Mouse (Mus musculus) fibroblast of lung, adult 2 months (primary cell): Measurements from ENCODE around the gene Trim41.
"Not testable (repeated sequence)": the region's sequence is repeated elsewhere in the genome, so short reads cannot be mapped to it uniquely, and the experiment has no call there.

ENCODE experiments used
- DNase-seq: peaks from one replicate; pipeline ENCODE4 v3.0.0-alpha.2; 2011; ENCODE audit warnings: low read depth

Gene Trim41

GRCm38 (mm10) chr11:48816800-48817665, at the start of gene Trim41:
Trim41 (minus strand) TSS chr11:48817353.
- DNase-seq, result peak; percentile 95

GRCm38 (mm10) chr11:48866481-48866880, 49.3 kb upstream of the Trim41 start:
- DNase-seq, result no peak

GRCm38 (mm10) chr11:48863808-48864207, 46.7 kb upstream of the Trim41 start:
- no peak for DNase-seq

- DNase-seq, result no peak
These were observed 45.7 kb upstream of the Trim41 start for GRCm38 (mm10) chr11:48862784-48863319.

GRCm38 (mm10) chr11:48859014-48859413, 41.9 kb upstream of the Trim41 start:
- no peak for DNase-seq

- DNase-seq, result no peak
These were observed 36.5 kb upstream of the Trim41 start for GRCm38 (mm10) chr11:48853474-48854180.

GRCm38 (mm10) chr11:48852624-48853473, 35.7 kb upstream of the Trim41 start:
- no peak for DNase-seq

- no peak for DNase-seq
These were observed 35.0 kb upstream of the Trim41 start for GRCm38 (mm10) chr11:48852190-48852589.

GRCm38 (mm10) chr11:48851270-48851995, 34.3 kb upstream of the Trim41 start:
- DNase-seq, result no peak

GRCm38 (mm10) chr11:48850240-48850639, 33.1 kb upstream of the Trim41 start:
- DNase-seq, result no peak

GRCm38 (mm10) chr11:48846881-48847280, 29.7 kb upstream of the Trim41 start:
- no peak for DNase-seq

GRCm38 (mm10) chr11:48846362-48846761, 29.2 kb upstream of the Trim41 start:
- DNase-seq, result not testable (repeated sequence)

- no peak for DNase-seq
These were observed 28.2 kb upstream of the Trim41 start for GRCm38 (mm10) chr11:48845244-48845815.

GRCm38 (mm10) chr11:48844309-48844708, 27.2 kb upstream of the Trim41 start:
- DNase-seq, result no peak

GRCm38 (mm10) chr11:48843202-48843601, 26.0 kb upstream of the Trim41 start:
- no peak for DNase-seq

GRCm38 (mm10) chr11:48842378-48842792, 25.2 kb upstream of the Trim41 start:
- DNase-seq, result no peak

- DNase-seq, result no peak
These were observed 24.1 kb upstream of the Trim41 start for GRCm38 (mm10) chr11:48841213-48841612.

GRCm38 (mm10) chr11:48840805-48841204, 23.7 kb upstream of the Trim41 start:
- DNase-seq, result no peak

GRCm38 (mm10) chr11:48838879-48839680, 21.9 kb upstream of the Trim41 start:
- DNase-seq, result no peak

- DNase-seq, result no peak
These were observed 21.1 kb upstream of the Trim41 start for GRCm38 (mm10) chr11:48838181-48838797.
